Mouse (Mus musculus): ENCODE measurements around the gene Ung.

DNA sequence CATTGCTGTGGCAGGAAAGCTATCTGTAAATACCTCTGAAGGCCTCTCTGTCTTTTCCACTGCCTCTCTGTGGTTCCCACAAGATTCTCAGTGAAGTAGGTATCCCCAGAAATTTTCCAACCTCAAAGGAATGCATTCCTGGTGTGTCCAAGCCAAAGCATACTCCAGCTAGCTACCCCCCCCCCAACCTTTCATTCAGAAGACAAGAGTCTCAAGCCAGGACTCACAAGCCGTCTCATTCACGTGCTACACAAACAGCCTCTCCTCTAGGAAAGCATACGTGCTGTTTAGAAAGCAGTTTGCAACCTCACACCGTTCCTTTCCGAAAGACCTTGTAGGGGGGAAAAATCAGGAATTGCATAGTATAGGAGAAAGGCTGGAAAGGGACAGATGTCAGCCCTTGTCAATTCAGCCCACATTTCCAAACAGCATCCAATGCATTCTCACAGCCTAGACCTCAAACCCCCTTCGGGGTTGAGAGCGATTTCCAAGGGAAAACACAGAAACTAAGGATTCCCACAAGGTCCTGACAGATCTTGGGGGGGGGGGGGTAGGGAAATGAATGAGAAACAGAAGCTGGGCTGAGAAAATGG, 39.7 kb upstream of the Ung start:
- TF ChIP-seq POLR2A (IDR thresholded peaks at IDR 0.05; ENCODE audit: insufficient read depth, low read depth, low read length) = no peak
- no peak for TF ChIP-seq CTCF (IDR thresholded peaks at IDR 0.05; ENCODE audit: insufficient read depth, low read depth, low read length)

Data from olfactory bulb, adult 2 months (tissue).